Mouse (Mus musculus) liver, embryonic 16.5 days (tissue): ENCODE data around the gene Mtx1. TPM values are rescaled to one million over a fixed set of nuclear protein-coding genes. Genes with fewer than 3 reads are reported as not detected.
"Not testable (repeated sequence)": the region's sequence is repeated elsewhere in the genome, so short reads cannot be mapped to it uniquely, and the experiment has no call there.

Source experiments
- ATAC-seq: fragments of 200-750 bp; cut with Nextera tagmentation; 2 replicates; pipeline ENCODE4 v1.8.0; 2017; ENCODE audit warnings: low read depth, mild to moderate bottlenecking, moderate number of reproducible peaks, moderate library complexity
- H3K27ac ChIP-seq: fragments of 300-500 bp; sonication (generic); 2 replicates; pipeline ENCODE4 v1.5.1; 2014; ENCODE audit warnings: mild to moderate bottlenecking, low read length
- H3K27me3 ChIP-seq: fragments of 300-500 bp; sonication (generic); 2 replicates; pipeline ENCODE4 v1.6.1; 2014; ENCODE audit warnings: low read depth, low read length, mixed read lengths; ENCODE audit not compliant: control insufficient read depth, insufficient read depth
- H3K36me3 ChIP-seq: fragments of 300-500 bp; sonication (generic); 2 replicates; pipeline ENCODE4 v1.6.1; 2014; ENCODE audit warnings: mild to moderate bottlenecking; ENCODE audit not compliant: control insufficient read depth, insufficient read depth
- H3K4me1 ChIP-seq: fragments of 300-500 bp; sonication (generic); 2 replicates; pipeline ENCODE4 v1.6.1; 2014; ENCODE audit warnings: low read depth, low read length, mixed read lengths; ENCODE audit not compliant: control insufficient read depth
- H3K4me2 ChIP-seq: fragments of 300-500 bp; sonication (generic); 2 replicates; pipeline ENCODE4 v1.6.1; 2014; ENCODE audit warnings: low read depth, low read length, mixed read lengths
- H3K4me3 ChIP-seq: fragments of 300-500 bp; sonication (generic); 2 replicates; pipeline ENCODE4 v1.5.1; 2014; ENCODE audit warnings: low read depth, mild to moderate bottlenecking, low read length
- H3K9ac ChIP-seq: fragments of 300-500 bp; sonication (generic); 2 replicates; pipeline ENCODE4 v1.6.1; 2014; ENCODE audit warnings: low read depth, low read length
- H3K9me3 ChIP-seq: fragments of 300-500 bp; sonication (generic); replicated peaks from 2 replicates; pipeline ENCODE4 v1.6.1; 2016; ENCODE audit warnings: low read length; ENCODE audit not compliant: control insufficient read depth
- WGBS: fragments of 180-500 bp; shearing (Covaris S2); extraction: QIAGEN DNeasy Blood & Tissue Kit; methylation state at CpG from one replicate; pipeline ENCODE4 v1.1.7; 2014; ENCODE audit not compliant: insufficient replicate concordance; 5-methylcytosine and 5-hydroxymethylcytosine counted together
- polyA plus RNA-seq: library from polyadenylated mRNA; unstranded; fragments of >200 nt; fragmentation: Nextera tagmentation; extraction: Ambion mirVana; gene quantifications from 2 replicates; pipeline ENCODE4 v1.2.1, GENCODE M21; 2015

Gene Mtx1
- polyA plus RNA-seq, 1 experiment from 2014 or later: 94.4 TPM

GRCm38 (mm10) chr3:89225918-89226317, 970 bp downstream of the Mtx1 start:
- H3K4me2 ChIP-seq: no peak overlapping the region
- 33% methylated on average over 4 of the region's 4 CpGs for WGBS

GRCm38 (mm10) chr3:89225321-89225815, 1.5 kb downstream of the Mtx1 start:
- Histone ChIP-seq H3K9me3 (no peaks in the 10 kb centered on the region), H3K27ac (no peak overlapping the region), H3K4me2 (no peak overlapping the region), H3K27me3 (peaks cover 47% of the 10 kb centered on the region), H3K9ac (no peak overlapping the region), H3K4me3 (no peak overlapping the region), H3K4me1 (peaks cover 15% of the 10 kb centered on the region), H3K36me3 (no peaks in the 10 kb centered on the region)
- 50% methylated on average over 12 of the region's 12 CpGs for WGBS
- ATAC-seq: no peak

More at GRCm38 (mm10) chr3:89225918-89226317, 970 bp downstream of the Mtx1 start:
- Histone ChIP-seq H3K9me3 (no peaks in the 10 kb centered on the region), H3K4me3 (no peak overlapping the region), H3K27me3 (peaks cover 51% of the 10 kb centered on the region), H3K4me1 (peaks cover 15% of the 10 kb centered on the region), H3K9ac (no peak overlapping the region), H3K27ac (no peak overlapping the region), H3K36me3 (no peaks in the 10 kb centered on the region)
- ATAC-seq: no peak

- ATAC-seq: no peak
- H3K4me1 ChIP-seq: peaks cover 15% of the 10 kb centered on the region
- no peak overlapping the region for H3K4me2 ChIP-seq
- peaks cover 41% of the 10 kb centered on the region for H3K27me3 ChIP-seq
- H3K9ac ChIP-seq: no peak overlapping the region
- H3K27ac ChIP-seq: no peak overlapping the region
- H3K9me3 ChIP-seq: no peaks in the 10 kb centered on the region
- no peaks in the 10 kb centered on the region for H3K36me3 ChIP-seq
- WGBS: 71% methylated on average over 11 of the region's 11 CpGs
- no peak overlapping the region for H3K4me3 ChIP-seq
These were observed 2.1 kb downstream of the Mtx1 start for GRCm38 (mm10) chr3:89224796-89225195.

- 76% methylated on average over 5 of the region's 5 CpGs for WGBS
- no peaks in the 10 kb centered on the region for H3K9me3 ChIP-seq
- no peaks in the 10 kb centered on the region for H3K4me1 ChIP-seq
- no peak overlapping the region for H3K9ac ChIP-seq
- no peak overlapping the region for H3K4me2 ChIP-seq
- H3K27ac ChIP-seq: no peak overlapping the region
- no peaks in the 10 kb centered on the region for H3K36me3 ChIP-seq
- H3K4me3 ChIP-seq: no peak overlapping the region
- no peak for ATAC-seq
- peaks cover 13% of the 10 kb centered on the region for H3K27me3 ChIP-seq
These were observed 5.7 kb downstream of the Mtx1 start for GRCm38 (mm10) chr3:89221167-89221566.

- no peak for ATAC-seq
- Histone ChIP-seq H3K36me3 (no peaks in the 10 kb centered on the region), H3K9ac (no peak overlapping the region), H3K4me3 (no peak overlapping the region), H3K4me2 (no peak overlapping the region), H3K27ac (no peak overlapping the region), H3K4me1 (peaks cover 13% of the 10 kb centered on the region), H3K27me3 (peaks cover 7% of the 10 kb centered on the region; the same call in 1 of the 2 replicates), H3K9me3 (no peaks in the 10 kb centered on the region)
- WGBS: 29% methylated on average over 8 of the region's 8 CpGs
These were observed 7.3 kb downstream of the Mtx1 start for GRCm38 (mm10) chr3:89219546-89219945.

- Histone ChIP-seq H3K9me3 (no peaks in the 10 kb centered on the region), H3K27me3 (peaks cover 7% of the 10 kb centered on the region; the same call in 1 of the 2 replicates), H3K9ac (no peak overlapping the region), H3K4me2 (no peak overlapping the region), H3K36me3 (no peaks in the 10 kb centered on the region), H3K27ac (no peak overlapping the region), H3K4me3 (no peak overlapping the region), H3K4me1 (peaks cover 16% of the 10 kb centered on the region)
- no peak for ATAC-seq
- WGBS: 65% methylated on average over 1 of the region's 1 CpGs
These were observed 8.6 kb downstream of the Mtx1 start for GRCm38 (mm10) chr3:89218271-89218670.

- H3K9me3 ChIP-seq, H3K27me3 ChIP-seq, H3K4me2 ChIP-seq, H3K27ac ChIP-seq, H3K36me3 ChIP-seq, H3K4me3 ChIP-seq, H3K9ac ChIP-seq, ATAC-seq: not testable (repeated sequence)
- H3K4me1 ChIP-seq: peaks cover 21% of the 10 kb centered on the region
- 56% methylated on average over 7 of the region's 7 CpGs for WGBS
These were observed 10.5 kb downstream of the Mtx1 start for GRCm38 (mm10) chr3:89216407-89216806.

- H3K4me2 ChIP-seq: no peak overlapping the region
- H3K36me3 ChIP-seq: no peaks in the 10 kb centered on the region
- peaks cover 21% of the 10 kb centered on the region for H3K4me1 ChIP-seq
- H3K27ac ChIP-seq: no peak overlapping the region
- no peak overlapping the region for H3K4me3 ChIP-seq
- H3K27me3 ChIP-seq: peaks cover 7% of the 10 kb centered on the region; the same call in 1 of the 2 replicates
- H3K9ac ChIP-seq: no peak overlapping the region
- 2% methylated on average over 6 of the region's 6 CpGs for WGBS
- ATAC-seq: no peak
- no peaks in the 10 kb centered on the region for H3K9me3 ChIP-seq
These were observed 11.0 kb downstream of the Mtx1 start for GRCm38 (mm10) chr3:89215853-89216252.

GRCm38 (mm10) chr3:89214681-89215411, 12.0 kb downstream of the Mtx1 start, which contains the start of gene Thbs3:
Gene Thbs3, plus strand, starts transcription at chr3:89215180.
- 3% methylated on average over 18 of the region's 19 CpGs for WGBS
- Histone ChIP-seq H3K4me2 (peak within 1 kb of the TSS; percentile 85), H3K9ac (peak within 1 kb of the TSS; percentile 68), H3K36me3 (peaks cover 6% of the 10 kb centered on the region), H3K4me1 (peaks cover 21% of the 10 kb centered on the region), H3K27me3 (peaks cover 7% of the 10 kb centered on the region; the same call in 1 of the 2 replicates), H3K9me3 (no peaks in the 10 kb centered on the region), H3K27ac (peak within 1 kb of the TSS; percentile 55), H3K4me3 (peak within 1 kb of the TSS; percentile 90)
- no peak for ATAC-seq
